21 mouse cellular contexts compared by ENCODE assay signal in the genomic region with DNA sequence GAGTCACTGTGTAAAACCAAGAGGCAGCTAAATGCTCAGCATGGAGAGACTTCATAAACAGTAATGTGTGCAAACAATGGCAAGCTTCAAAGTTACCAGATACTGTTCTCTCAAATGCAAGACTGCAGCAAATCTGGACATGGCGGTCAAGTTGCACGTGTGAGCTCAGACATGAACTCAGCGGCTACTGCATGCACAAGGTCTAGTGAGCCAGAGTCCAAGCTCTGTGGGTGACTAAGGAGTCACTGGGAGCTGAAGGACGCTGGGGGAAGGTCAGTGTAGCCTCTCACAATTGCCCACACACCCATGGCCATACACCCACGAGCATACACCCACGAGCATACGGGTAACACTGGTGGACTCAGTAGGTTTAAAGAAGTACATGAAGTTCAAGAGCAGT.
A peak's percentile ranks its signal among the peaks of the same experiment; 100 is the strongest.
DNase-seq lines count a peak whose midpoint lies in the region; ATAC-seq lines count a peak whose summit lies in the region.
"Had no signal": no experiment of that assay in that cellular context is flagged by ENCODE, and none has a peak within 500 bp of the region (broad histone marks: within the 10 kb centered on the region; RNA-seq: fewer than 3 reads in every experiment).

No protein-coding gene starts in this region.

- no peak for ATAC-seq in megakaryocyte, adult 5-6 weeks (ENCODE audit: poor library complexity, severe bottlenecking)
- ATAC-seq in activated CD4-positive, CD25-positive, alpha-beta regulatory T cell, adult 4 months: no peak
- ATAC-seq: CD4-positive, CD25-positive, alpha-beta regulatory T cell, adult 4 months; forebrain, embryonic 14.5 days; forebrain, postnatal 0 days; intestine, postnatal 0 days had no signal

- peaks cover 9% of the 10 kb centered on the region for H3K4me1 ChIP-seq in megakaryocyte, embryonic 14.5 days

- H3K4me3 ChIP-seq in megakaryocyte, embryonic 14.5 days (replicated peaks): peak overlapping the region; percentile 47
- H3K4me3 ChIP-seq: embryonic facial prominence, embryonic 12.5 days; embryonic facial prominence, embryonic 15.5 days; gastrocnemius, adult 2 months; hindbrain, embryonic 12.5 days; hindbrain, embryonic 15.5 days had no signal

- no peaks in the 10 kb centered on the region for H3K36me3 ChIP-seq in megakaryocyte, embryonic 14.5 days (replicated peaks; ENCODE audit: low read length)
- H3K36me3 ChIP-seq: embryonic facial prominence, embryonic 12.5 days; embryonic facial prominence, embryonic 15.5 days; hindbrain, embryonic 12.5 days; hindbrain, embryonic 15.5 days had no signal

- peak; percentile 26 for DNase-seq in adrenal gland, postnatal 10 days
- peak; percentile 50 to 58 for DNase-seq in adrenal gland, postnatal 36 days
- no peak for DNase-seq in layer of hippocampus, postnatal 10 days (ENCODE audit: low spot score in 2 of 2)
- DNase-seq: cerebellum, adult 11 months; cerebellum, adult 2 months; cerebellum, adult 9-11 months; cerebellum, postnatal 25 days; forebrain, postnatal 0 days; gastrocnemius, adult 2 months; gastrocnemius, postnatal 14 days; heart, adult 11 months had no signal

- peaks cover 7% of the 10 kb centered on the region for H3K27me3 ChIP-seq in megakaryocyte, embryonic 14.5 days (replicated peaks)
- H3K27me3 ChIP-seq: embryonic facial prominence, embryonic 12.5 days; embryonic facial prominence, embryonic 15.5 days; hindbrain, embryonic 12.5 days; hindbrain, embryonic 15.5 days had no signal

- no peaks in the 10 kb centered on the region for H3K9me3 ChIP-seq in megakaryocyte, embryonic 14.5 days
- H3K9me3 ChIP-seq: embryonic facial prominence, embryonic 12.5 days; embryonic facial prominence, embryonic 15.5 days; hindbrain, embryonic 12.5 days; hindbrain, embryonic 15.5 days had no signal

Comparison
In these comparisons a context has a peak if more than half of its experiments do, and no peak if none do; other contexts are left out.
1. DNase-seq: peak in adrenal gland, postnatal 10 days (single experiment) and adrenal gland, postnatal 36 days (2 of 2); none in layer of hippocampus, postnatal 10 days (0 of 2).